Mouse (Mus musculus) forebrain, embryonic 13.5 days (tissue): ENCODE results near the gene L3hypdh. TPM values are rescaled to one million over a fixed set of nuclear protein-coding genes. Genes with fewer than 3 reads are reported as not detected.
"Not testable (repeated sequence)": the region's sequence is repeated elsewhere in the genome, so short reads cannot be mapped to it uniquely, and the experiment has no call there.

Experiments
- ATAC-seq: fragments of 200-750 bp; cut with Nextera tagmentation; 2 replicates; pipeline ENCODE4 v1.8.0; 2017
- H3K27ac ChIP-seq: fragments of 300-500 bp; sonication (generic); 2 replicates; pipeline ENCODE4 v1.5.1; 2015; ENCODE audit warnings: inconsistent platforms, mild to moderate bottlenecking, moderate library complexity
- H3K27me3 ChIP-seq: fragments of 300-500 bp; sonication (generic); 2 replicates; pipeline ENCODE4 v1.6.1; 2015; ENCODE audit warnings: mild to moderate bottlenecking, inconsistent platforms
- H3K36me3 ChIP-seq: fragments of 300-500 bp; sonication (generic); 2 replicates; pipeline ENCODE4 v1.6.1; 2015; ENCODE audit warnings: mild to moderate bottlenecking, inconsistent platforms; ENCODE audit not compliant: poor library complexity, severe bottlenecking
- H3K4me1 ChIP-seq: fragments of 300-500 bp; sonication (generic); 2 replicates; pipeline ENCODE4 v1.6.1; 2015; ENCODE audit warnings: inconsistent platforms
- H3K4me2 ChIP-seq: fragments of 300-500 bp; sonication (generic); 2 replicates; pipeline ENCODE4 v1.6.1; 2015; ENCODE audit warnings: inconsistent platforms, mild to moderate bottlenecking, moderate library complexity
- H3K4me3 ChIP-seq: fragments of 300-500 bp; sonication (generic); 2 replicates; pipeline ENCODE4 v1.5.1; 2015; ENCODE audit warnings: mild to moderate bottlenecking, inconsistent platforms
- H3K9ac ChIP-seq: fragments of 300-500 bp; sonication (generic); 2 replicates; pipeline ENCODE4 v1.6.1; 2015; ENCODE audit warnings: mild to moderate bottlenecking, inconsistent platforms
- H3K9me3 ChIP-seq: fragments of 300-500 bp; sonication (generic); replicated peaks from 2 replicates; pipeline ENCODE4 v1.6.1; 2016; ENCODE audit warnings: inconsistent platforms
- WGBS: fragments of 180-500 bp; shearing (Covaris S2); methylation state at CpG from one replicate; pipeline ENCODE4 v1.1.7; 2015; 5-methylcytosine and 5-hydroxymethylcytosine counted together
- polyA plus RNA-seq: library from polyadenylated mRNA; unstranded; fragments of >200 nt; fragmentation: Nextera tagmentation; extraction: Ambion mirVana; gene quantifications from 2 replicates; pipeline ENCODE4 v1.2.1, GENCODE M21; 2015

Gene L3hypdh
- polyA plus RNA-seq, 1 experiment from 2014 or later, result 6.9 TPM

GRCm38 (mm10) chr12:72050821-72051220, 34.4 kb downstream of the L3hypdh start:
- H3K4me3 ChIP-seq, result no peak overlapping the region
- H3K9ac ChIP-seq, result no peak overlapping the region
- H3K36me3 ChIP-seq, result no peaks in the 10 kb centered on the region
- 82% methylated on average over 4 of the region's 4 CpGs for WGBS
- no peak overlapping the region for H3K27ac ChIP-seq
- 0 out of 2 replicates have a peak, but pooled peaks cover 10% of the 10 kb centered on the region for H3K9me3 ChIP-seq
- no peak for ATAC-seq
- no peak overlapping the region for H3K4me2 ChIP-seq
- no peaks in the 10 kb centered on the region for H3K27me3 ChIP-seq
- no peaks in the 10 kb centered on the region for H3K4me1 ChIP-seq

- not testable (repeated sequence) for H3K4me1 ChIP-seq, H3K9ac ChIP-seq, H3K27ac ChIP-seq, H3K4me3 ChIP-seq, ATAC-seq, H3K4me2 ChIP-seq, H3K36me3 ChIP-seq, H3K27me3 ChIP-seq, H3K9me3 ChIP-seq
- 87% methylated on average over 5 of the region's 5 CpGs for WGBS
These were observed 35.1 kb downstream of the L3hypdh start for GRCm38 (mm10) chr12:72050156-72050555.

GRCm38 (mm10) chr12:72047513-72047912, 37.7 kb downstream of the L3hypdh start:
- H3K9ac ChIP-seq, result no peak overlapping the region
- H3K4me1 ChIP-seq, result no peaks in the 10 kb centered on the region
- no peak overlapping the region for H3K4me2 ChIP-seq
- 4% methylated on average over 2 of the region's 2 CpGs for WGBS
- H3K36me3 ChIP-seq, result no peaks in the 10 kb centered on the region
- no peaks in the 10 kb centered on the region for H3K27me3 ChIP-seq
- H3K9me3 ChIP-seq, result 0 out of 2 replicates have a peak, but pooled peaks cover 8% of the 10 kb centered on the region
- no peak overlapping the region for H3K27ac ChIP-seq
- H3K4me3 ChIP-seq, result no peak overlapping the region
- ATAC-seq, result no peak

- H3K9ac ChIP-seq, result no peak overlapping the region
- H3K4me3 ChIP-seq, result no peak overlapping the region
- no peak for ATAC-seq
- no peaks in the 10 kb centered on the region for H3K4me1 ChIP-seq
- no peaks in the 10 kb centered on the region for H3K27me3 ChIP-seq
- no peak overlapping the region for H3K27ac ChIP-seq
- H3K36me3 ChIP-seq, result no peaks in the 10 kb centered on the region
- H3K4me2 ChIP-seq, result no peak overlapping the region
- H3K9me3 ChIP-seq, result no peaks in the 10 kb centered on the region
- WGBS, result 96% methylated on average over 3 of the region's 3 CpGs
These were observed 44.0 kb downstream of the L3hypdh start for GRCm38 (mm10) chr12:72041238-72041637.

- no peak overlapping the region for H3K27ac ChIP-seq
- no peak overlapping the region for H3K4me2 ChIP-seq
- 88% methylated on average over 8 of the region's 8 CpGs for WGBS
- H3K27me3 ChIP-seq, result no peaks in the 10 kb centered on the region
- no peak overlapping the region for H3K9ac ChIP-seq
- H3K36me3 ChIP-seq, result no peaks in the 10 kb centered on the region
- H3K9me3 ChIP-seq, result no peaks in the 10 kb centered on the region
- no peaks in the 10 kb centered on the region for H3K4me1 ChIP-seq
- ATAC-seq, result no peak
- no peak overlapping the region for H3K4me3 ChIP-seq
These were observed 45.7 kb downstream of the L3hypdh start for GRCm38 (mm10) chr12:72039501-72039900.

GRCm38 (mm10) chr12:72038866-72039265, 46.4 kb downstream of the L3hypdh start:
- Histone ChIP-seq H3K4me3 (no peak overlapping the region), H3K4me1 (no peaks in the 10 kb centered on the region), H3K27ac (no peak overlapping the region), H3K27me3 (no peaks in the 10 kb centered on the region), H3K9me3 (no peaks in the 10 kb centered on the region), H3K9ac (no peak overlapping the region), H3K4me2 (no peak overlapping the region), H3K36me3 (no peaks in the 10 kb centered on the region)
- no peak for ATAC-seq
- 70% methylated on average over 2 of the region's 2 CpGs for WGBS

GRCm38 (mm10) chr12:72037049-72037448, 48.2 kb downstream of the L3hypdh start:
- H3K4me1 ChIP-seq, result no peaks in the 10 kb centered on the region
- ATAC-seq, result no peak
- WGBS, result 85% methylated on average over 6 of the region's 6 CpGs

GRCm38 (mm10) chr12:72036097-72036661, 49.1 kb downstream of the L3hypdh start:
- H3K9ac ChIP-seq, result no peak overlapping the region
- no peaks in the 10 kb centered on the region for H3K27me3 ChIP-seq
- 70% methylated on average over 9 of the region's 9 CpGs for WGBS
- H3K27ac ChIP-seq, result no peak overlapping the region
- no peaks in the 10 kb centered on the region for H3K36me3 ChIP-seq
- no peak overlapping the region for H3K4me3 ChIP-seq
- no peaks in the 10 kb centered on the region for H3K4me1 ChIP-seq
- H3K9me3 ChIP-seq, result no peaks in the 10 kb centered on the region
- no peak for ATAC-seq
- H3K4me2 ChIP-seq, result no peak overlapping the region

More at GRCm38 (mm10) chr12:72037049-72037448, 48.2 kb downstream of the L3hypdh start:
- Histone ChIP-seq H3K27me3 (no peaks in the 10 kb centered on the region), H3K9me3 (no peaks in the 10 kb centered on the region), H3K4me2 (no peak overlapping the region), H3K27ac (no peak overlapping the region), H3K36me3 (no peaks in the 10 kb centered on the region), H3K4me3 (no peak overlapping the region), H3K9ac (no peak overlapping the region)

GRCm38 (mm10) chr12:72031794-72032193, 53.4 kb downstream of the L3hypdh start:
- Histone ChIP-seq H3K9me3 (no peaks in the 10 kb centered on the region), H3K36me3 (no peaks in the 10 kb centered on the region), H3K27me3 (no peaks in the 10 kb centered on the region), H3K27ac (no peak overlapping the region), H3K4me1 (no peaks in the 10 kb centered on the region), H3K9ac (no peak overlapping the region), H3K4me3 (no peak overlapping the region), H3K4me2 (no peak overlapping the region)
- ATAC-seq, result no peak
- WGBS, result 91% methylated on average over 6 of the region's 6 CpGs

- Histone ChIP-seq H3K27me3 (no peaks in the 10 kb centered on the region), H3K4me2 (no peak overlapping the region), H3K4me1 (no peaks in the 10 kb centered on the region), H3K4me3 (no peak overlapping the region), H3K9me3 (no peaks in the 10 kb centered on the region), H3K27ac (no peak overlapping the region), H3K9ac (no peak overlapping the region), H3K36me3 (no peaks in the 10 kb centered on the region)
- 90% methylated on average over 5 of the region's 5 CpGs for WGBS
- ATAC-seq, result no peak
These were observed 54.1 kb downstream of the L3hypdh start for GRCm38 (mm10) chr12:72031171-72031570.

- Histone ChIP-seq H3K4me3 (no peak overlapping the region), H3K9me3 (no peaks in the 10 kb centered on the region), H3K4me1 (no peaks in the 10 kb centered on the region), H3K27ac (no peak overlapping the region), H3K9ac (no peak overlapping the region), H3K36me3 (no peaks in the 10 kb centered on the region), H3K27me3 (no peaks in the 10 kb centered on the region), H3K4me2 (no peak overlapping the region)
- ATAC-seq, result no peak
- 48% methylated on average over 6 of the region's 6 CpGs for WGBS
These were observed 59.9 kb downstream of the L3hypdh start for GRCm38 (mm10) chr12:72025275-72025795.

GRCm38 (mm10) chr12:72023572-72023971, 61.7 kb downstream of the L3hypdh start:
- no peaks in the 10 kb centered on the region for H3K36me3 ChIP-seq
- H3K9ac ChIP-seq, result no peak overlapping the region
- no peak overlapping the region for H3K27ac ChIP-seq
- no peak overlapping the region for H3K4me3 ChIP-seq
- no peaks in the 10 kb centered on the region for H3K4me1 ChIP-seq
- H3K9me3 ChIP-seq, result no peaks in the 10 kb centered on the region
- no peak overlapping the region for H3K4me2 ChIP-seq
- H3K27me3 ChIP-seq, result no peaks in the 10 kb centered on the region
- no peak for ATAC-seq
- 96% methylated on average over 5 of the region's 5 CpGs for WGBS
